Mouse (Mus musculus) left cerebral cortex, adult 2 months (tissue): ENCODE measurements around the gene Muc4. TPM values are rescaled to one million over a fixed set of nuclear protein-coding genes. Genes with fewer than 3 reads are reported as not detected.

Source experiments
- DNase-seq, 2 experiments: peaks; one replicate each; pipeline ENCODE4 v3.0.0; 2021 to 2022; ENCODE audit warnings: low spot score in 2 of 2, mixed read lengths in 1 of 2; ENCODE audit errors: extremely low spot score in 1 of 2
- H3K27ac ChIP-seq: fragments of 200-600 bp; 2 replicates; pipeline ENCODE4 v1.8.1; 2022
- H3K4me3 ChIP-seq: fragments of 200-600 bp; 2 replicates; pipeline ENCODE4 v1.8.1; 2022
- CTCF ChIP-seq: fragments of 200-600 bp; IDR thresholded peaks from 2 replicates; pipeline ENCODE4 v1.8.1; 2022; ENCODE audit warnings: antibody characterized with exemption, mild to moderate bottlenecking, moderate library complexity
- intact Hi-C: fragments of 180-260 bp; cut with DNase I; formaldehyde crosslinking; loops from one replicate; pipeline ENCODE4 v1.15.1; 2025
- total RNA-seq, 2 experiments: library from RNA; stranded (reverse); gene quantifications; 2 replicates each; pipeline ENCODE4 v1.2.3; 2021

Muc4 gene
- total RNA-seq, 2 experiments from 2014 or later = not detected

GRCm38 (mm10) chr16:32707824-32708456 lies 27.7 kb upstream of the Muc4 start:
- Histone ChIP-seq H3K27ac (no peak overlapping the region), H3K4me3 (no peak overlapping the region)
- no peak for DNase-seq
- no peak for TF ChIP-seq CTCF
- intact Hi-C loops = no loop called here

GRCm38 (mm10) chr16:32708457-32709033 lies 27.1 kb upstream of the Muc4 start:
- DNase-seq = no peak
- no peak overlapping the region for H3K27ac ChIP-seq
- TF ChIP-seq CTCF = no peak
- intact Hi-C loops = no loop called here
- no peak overlapping the region for H3K4me3 ChIP-seq

DNA sequence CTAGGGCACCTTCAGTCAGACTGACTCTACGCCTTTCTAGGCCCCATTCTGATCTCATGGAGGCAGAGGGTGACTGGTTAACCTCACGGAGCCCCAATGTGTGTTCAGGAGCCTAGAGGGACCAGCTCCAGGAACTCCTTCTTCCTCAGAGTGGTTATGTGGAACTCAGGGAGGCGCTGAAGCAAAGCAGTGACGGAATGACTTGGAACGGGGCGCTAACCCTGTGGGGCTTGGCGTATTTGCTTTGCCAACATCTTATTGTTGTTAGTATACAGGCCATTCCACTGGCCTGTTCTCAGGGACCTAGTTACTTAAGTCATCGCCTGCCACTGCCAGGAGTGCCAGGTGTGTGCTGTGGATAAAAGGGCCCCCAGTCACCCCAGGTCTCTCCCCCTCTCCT lies 26.6 kb upstream of the Muc4 start:
- DNase-seq = no peak
- Histone ChIP-seq H3K4me3 (no peak overlapping the region), H3K27ac (no peak overlapping the region)
- no peak for TF ChIP-seq CTCF
- intact Hi-C loops = no loop called here

- intact Hi-C loops = loop anchor here (5.0 kb wide), 1 partner anchor 82 kb away; no protein-coding TSS in a partner anchor
- peak in 1 of 2 experiments; percentile 19 for DNase-seq
- Histone ChIP-seq H3K27ac (no peak overlapping the region), H3K4me3 (no peak overlapping the region)
- TF ChIP-seq CTCF = no peak
Observed at GRCm38 (mm10) chr16:32710426-32711070, 25.1 kb upstream of the Muc4 start.

GRCm38 (mm10) chr16:32712202-32712601 lies 23.5 kb upstream of the Muc4 start:
- Histone ChIP-seq H3K27ac (no peak overlapping the region), H3K4me3 (no peak overlapping the region)
- no peak for TF ChIP-seq CTCF
- intact Hi-C loops = loop anchor here (5.0 kb wide), 1 partner anchor 80 kb away; no protein-coding TSS in a partner anchor
- DNase-seq = no peak

- DNase-seq = no peak
- H3K27ac ChIP-seq = no peak overlapping the region
- no peak for TF ChIP-seq CTCF
- H3K4me3 ChIP-seq = no peak overlapping the region
- intact Hi-C loops = loop anchor here (5.0 kb wide), 1 partner anchor 79 kb away; no protein-coding TSS in a partner anchor
Observed at GRCm38 (mm10) chr16:32713556-32713955, 22.1 kb upstream of the Muc4 start.

- Histone ChIP-seq H3K27ac (no peak overlapping the region), H3K4me3 (no peak overlapping the region)
- intact Hi-C loops = no loop called here
- DNase-seq = no peak
- TF ChIP-seq CTCF = peak; percentile 53
Observed at GRCm38 (mm10) chr16:32715364-32715763, 20.3 kb upstream of the Muc4 start.

- intact Hi-C loops = no loop called here
- TF ChIP-seq CTCF = no peak
- DNase-seq = no peak
- no peak overlapping the region for H3K4me3 ChIP-seq
- H3K27ac ChIP-seq = no peak overlapping the region
Observed at GRCm38 (mm10) chr16:32723163-32723562, 12.5 kb upstream of the Muc4 start.

DNA sequence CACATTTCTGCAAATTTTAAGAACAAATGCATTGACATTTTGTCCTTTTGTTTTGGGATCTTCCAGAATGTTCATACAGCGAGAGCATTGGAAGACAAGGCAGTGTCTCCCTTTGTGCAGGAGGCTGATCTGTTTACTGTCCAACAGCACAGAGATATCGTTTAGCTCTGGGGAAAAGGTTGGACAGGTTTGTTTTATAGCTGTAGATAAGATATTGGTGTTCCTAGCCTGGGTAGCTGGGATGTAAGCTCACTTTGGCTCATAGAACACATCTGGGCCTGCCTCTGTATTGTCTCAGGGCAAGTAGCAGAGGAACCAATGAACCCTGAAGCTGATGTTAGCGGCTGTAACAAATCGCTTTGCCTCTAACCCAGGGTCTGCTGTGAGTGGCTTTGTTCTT lies 11.9 kb upstream of the Muc4 start:
- no peak overlapping the region for H3K27ac ChIP-seq
- DNase-seq = no peak
- H3K4me3 ChIP-seq = no peak overlapping the region
- intact Hi-C loops = no loop called here
- TF ChIP-seq CTCF = no peak

DNA sequence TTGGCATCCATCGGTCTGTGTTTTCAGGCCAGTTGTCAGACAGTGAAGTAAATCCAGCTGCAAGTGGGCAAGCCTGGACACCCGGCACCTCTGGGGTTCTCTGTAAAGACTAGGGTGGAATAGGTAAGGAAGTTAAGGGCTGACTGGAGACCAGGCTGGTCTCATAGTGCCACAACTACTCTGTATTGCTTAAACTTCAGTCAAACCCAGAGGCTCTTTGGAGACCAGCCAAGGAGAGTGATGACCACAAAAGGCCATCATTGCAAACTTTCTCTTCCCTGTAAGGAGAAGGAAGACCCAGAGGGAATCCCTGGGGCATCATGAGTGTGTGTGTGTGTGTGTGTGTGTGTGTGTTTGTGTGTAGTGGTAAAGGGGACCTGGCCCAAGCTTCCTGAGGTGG lies 11.4 kb upstream of the Muc4 start:
- no peak for TF ChIP-seq CTCF
- intact Hi-C loops = no loop called here

DNA sequence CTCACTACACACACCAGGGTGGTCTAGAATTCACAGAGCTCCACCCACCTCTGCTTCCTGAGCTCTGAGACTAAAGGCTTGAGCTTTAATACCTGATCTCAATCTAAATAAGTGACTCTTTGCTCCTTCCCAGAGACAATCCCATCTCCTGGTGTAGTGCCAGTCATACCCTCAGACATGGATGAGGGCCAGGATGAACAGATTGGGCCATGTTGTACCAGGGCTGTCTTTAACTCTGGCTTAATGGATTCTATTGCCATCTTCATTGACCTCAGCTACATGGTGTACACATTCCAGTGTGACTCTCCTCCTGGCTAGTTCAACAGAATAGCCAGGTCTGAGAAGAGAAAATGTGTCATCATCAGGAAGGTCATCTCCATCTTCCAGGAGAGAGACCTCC lies 9.2 kb upstream of the Muc4 start:
- no peak overlapping the region for H3K4me3 ChIP-seq
- no peak for DNase-seq
- TF ChIP-seq CTCF = no peak
- H3K27ac ChIP-seq = no peak overlapping the region
- intact Hi-C loops = no loop called here

More for the DNA sequence above, 11.4 kb upstream of the Muc4 start:
- no peak for DNase-seq
- Histone ChIP-seq H3K27ac (no peak overlapping the region), H3K4me3 (no peak overlapping the region)

- DNase-seq = no peak
- no peak overlapping the region for H3K27ac ChIP-seq
- intact Hi-C loops = no loop called here
- no peak overlapping the region for H3K4me3 ChIP-seq
- no peak for TF ChIP-seq CTCF
Observed at GRCm38 (mm10) chr16:32728240-32728639, 7.4 kb upstream of the Muc4 start.
